10 mouse cellular contexts compared by ENCODE assay signal in the genomic region with DNA sequence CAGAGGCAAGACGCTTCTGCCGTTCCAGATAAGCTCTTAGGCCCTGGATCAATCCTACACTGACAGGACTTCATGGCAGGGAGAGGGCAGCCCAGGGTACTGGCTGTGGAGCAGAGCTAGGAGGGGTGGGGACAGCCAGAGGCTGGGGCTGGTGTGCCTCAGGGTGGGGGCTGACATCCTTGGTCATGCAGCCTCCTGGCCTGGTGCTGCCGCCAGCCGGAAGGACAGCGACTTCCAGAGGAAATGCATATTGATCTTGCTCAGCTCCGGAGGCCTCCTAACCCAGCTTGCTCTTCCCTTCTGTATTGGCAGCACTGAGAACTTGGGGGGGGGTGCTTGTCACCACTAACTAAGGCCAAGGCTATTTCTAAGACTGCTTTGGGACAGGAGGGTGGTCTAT. TPM values are rescaled to one million over a fixed set of nuclear protein-coding genes. Genes with fewer than 3 reads are reported as not detected.
DNase-seq lines count a peak whose midpoint lies in the region; ATAC-seq and TF ChIP-seq lines count a peak whose summit lies in the region.
"Had no signal": no experiment of that assay in that cellular context is flagged by ENCODE, and none has a peak within 500 bp of the region (broad histone marks: within the 10 kb centered on the region; RNA-seq: fewer than 3 reads in every experiment).

No protein-coding gene starts in this region.

- H3K9ac ChIP-seq in kidney, embryonic 14.5 days (ENCODE audit: low read depth, low read length) = no peak overlapping the region
- no peak overlapping the region for H3K9ac ChIP-seq in forebrain, embryonic 15.5 days (replicated peaks)
- H3K9ac ChIP-seq in liver, embryonic 13.5 days = no peak overlapping the region
- peak overlapping the region; percentile 18; the same call in 1 of the 2 replicates for H3K9ac ChIP-seq in midbrain, embryonic 15.5 days

- no peak for TF ChIP-seq POLR2A in kidney, adult 2 months (IDR thresholded peaks at IDR 0.05; ENCODE audit: low read depth, low read length)

- H3K27ac ChIP-seq in kidney, adult 2 months (ENCODE audit: insufficient read depth, low read depth, low read length) = no peak overlapping the region
- no peak overlapping the region for H3K27ac ChIP-seq in kidney, embryonic 14.5 days (ENCODE audit: low read depth, low read length)
- H3K27ac ChIP-seq in forebrain, embryonic 15.5 days (replicated peaks) = peak overlapping the region; percentile 84
- H3K27ac ChIP-seq in liver, embryonic 13.5 days = no peak overlapping the region
- H3K27ac ChIP-seq in midbrain, embryonic 15.5 days = peak overlapping the region; percentile 97

- no peak overlapping the region for H3K4me2 ChIP-seq in kidney, embryonic 14.5 days (replicated peaks; ENCODE audit: low read depth, low read length)
- H3K4me2 ChIP-seq in forebrain, embryonic 15.5 days (replicated peaks) = no peak overlapping the region
- no peak overlapping the region for H3K4me2 ChIP-seq in liver, embryonic 13.5 days
- peak overlapping the region; percentile 33 for H3K4me2 ChIP-seq in midbrain, embryonic 15.5 days

- H3K4me3 ChIP-seq in kidney, adult 2 months (ENCODE audit: insufficient read depth, low read depth, low read length) = no peak overlapping the region
- H3K4me3 ChIP-seq in kidney, embryonic 14.5 days (ENCODE audit: low read length) = no peak overlapping the region
- no peak overlapping the region for H3K4me3 ChIP-seq in forebrain, embryonic 15.5 days
- H3K4me3 ChIP-seq in liver, embryonic 13.5 days (replicated peaks) = no peak overlapping the region
- H3K4me3 ChIP-seq in midbrain, embryonic 15.5 days = no peak overlapping the region

- H3K4me1 ChIP-seq in kidney, adult 2 months (ENCODE audit: control insufficient read depth, insufficient read depth, low read length) = no peaks in the 10 kb centered on the region
- 0 out of 2 replicates have a peak, but pooled peaks cover 17% of the 10 kb centered on the region for H3K4me1 ChIP-seq in kidney, embryonic 14.5 days (ENCODE audit: control insufficient read depth, insufficient read depth, low read length)
- peaks cover 55% of the 10 kb centered on the region for H3K4me1 ChIP-seq in forebrain, embryonic 15.5 days
- peaks cover 32% of the 10 kb centered on the region for H3K4me1 ChIP-seq in liver, embryonic 13.5 days (replicated peaks)
- peaks cover 47% of the 10 kb centered on the region for H3K4me1 ChIP-seq in midbrain, embryonic 15.5 days

- 58% methylated on average over 6 of the region's 6 CpGs for WGBS in kidney, adult 2 months
- 46% methylated on average over 6 of the region's 6 CpGs for WGBS in kidney, embryonic 14.5 days
- 43% methylated on average over 6 of the region's 6 CpGs for WGBS in forebrain, embryonic 15.5 days
- WGBS in liver, embryonic 13.5 days (ENCODE audit: insufficient replicate concordance) = 5% methylated on average over 6 of the region's 6 CpGs
- WGBS in midbrain, embryonic 15.5 days = 27% methylated on average over 6 of the region's 6 CpGs

- 0 out of 2 replicates have a peak, but pooled peaks have one; percentile 3 for TF ChIP-seq CTCF in kidney, adult 2 months (conservative IDR thresholded peaks at IDR 0.05; ENCODE audit: insufficient read depth, insufficient read length, low read depth, low read length)

- H3K9me3 ChIP-seq in kidney, embryonic 14.5 days (ENCODE audit: control insufficient read depth, low read length) = no peaks in the 10 kb centered on the region
- no peaks in the 10 kb centered on the region for H3K9me3 ChIP-seq in forebrain, embryonic 15.5 days
- H3K9me3 ChIP-seq in liver, embryonic 13.5 days (replicated peaks) = no peaks in the 10 kb centered on the region
- no peaks in the 10 kb centered on the region for H3K9me3 ChIP-seq in midbrain, embryonic 15.5 days

- no peak for ATAC-seq in kidney, embryonic 14.5 days (ENCODE audit: low FRiP score, low TSS enrichment)
- no peak for ATAC-seq in forebrain, embryonic 15.5 days (replicated peaks)
- ATAC-seq in liver, embryonic 13.5 days (ENCODE audit: low read depth) = peak; percentile 25; the same call in 1 of the 2 replicates
- no peak for ATAC-seq in midbrain, embryonic 15.5 days (replicated peaks)

- H3K27me3 ChIP-seq in kidney, adult 2 months (replicated peaks; ENCODE audit: control insufficient read depth, insufficient read depth, low read length) = no peaks in the 10 kb centered on the region
- H3K27me3 ChIP-seq in kidney, embryonic 14.5 days (ENCODE audit: control insufficient read depth, insufficient read depth, low read length) = peaks cover 23% of the 10 kb centered on the region
- no peaks in the 10 kb centered on the region for H3K27me3 ChIP-seq in forebrain, embryonic 15.5 days
- H3K27me3 ChIP-seq in liver, embryonic 13.5 days = peaks cover 44% of the 10 kb centered on the region
- H3K27me3 ChIP-seq in midbrain, embryonic 15.5 days (replicated peaks) = no peaks in the 10 kb centered on the region

- H3K36me3 ChIP-seq in kidney, adult 2 months (ENCODE audit: control insufficient read depth, insufficient read depth, low read length) = no peaks in the 10 kb centered on the region
- no peaks in the 10 kb centered on the region for H3K36me3 ChIP-seq in kidney, embryonic 14.5 days (ENCODE audit: control insufficient read depth, insufficient read depth, low read length)
- no peaks in the 10 kb centered on the region for H3K36me3 ChIP-seq in forebrain, embryonic 15.5 days
- peaks cover 3% of the 10 kb centered on the region; the same call in 1 of the 2 replicates for H3K36me3 ChIP-seq in liver, embryonic 13.5 days
- H3K36me3 ChIP-seq in midbrain, embryonic 15.5 days (replicated peaks) = no peaks in the 10 kb centered on the region

- peak; percentile 56 for DNase-seq in kidney, adult 2 months
- no peak for DNase-seq in liver, embryonic 13.5 days
- no peak for DNase-seq in right cerebral cortex, postnatal 4 days
- no peak for DNase-seq in urinary bladder, postnatal 36 days (ENCODE audit: low spot score in 2 of 2)
- no peak for DNase-seq in spleen, postnatal 10 days (ENCODE audit: low spot score in 2 of 2)
- DNase-seq: gastrocnemius, postnatal 25 days; thymus, adult 18-20 months had no signal

RNA-seq across cellular contexts. Expression of a gene that starts 3.1 kb away (rescaled TPM):
- polyA plus RNA-seq in kidney, adult 2 months (2012; rRNA removed) = 5.9 and 6.4 TPM in 2 replicates
- polyA plus RNA-seq in kidney, embryonic 14.5 days (2014; fragmentation: Nextera tagmentation; extraction: Ambion mirVana) = 5.4 and 8.4 TPM in 2 replicates
- 31.1 and 32.4 TPM in 2 replicates for polyA plus RNA-seq in forebrain, embryonic 15.5 days (2015; fragmentation: Nextera tagmentation; extraction: Ambion mirVana)
- polyA plus RNA-seq in liver, embryonic 13.5 days (2015; fragmentation: Nextera tagmentation; extraction: Ambion mirVana) = 0.48 and 0.54 TPM in 2 replicates
- polyA plus RNA-seq in midbrain, embryonic 15.5 days (2015; fragmentation: Nextera tagmentation; extraction: Ambion mirVana) = 44.6 and 44.9 TPM in 2 replicates

RNA-seq across cellular contexts. Expression of a gene that starts 16.3 kb away (rescaled TPM):
- 76.8 and 90.0 TPM in 2 replicates for polyA plus RNA-seq in kidney, adult 2 months (2012; rRNA removed)
- polyA plus RNA-seq in kidney, embryonic 14.5 days (2014; fragmentation: Nextera tagmentation; extraction: Ambion mirVana) = 77.1 and 78.6 TPM in 2 replicates
- polyA plus RNA-seq in forebrain, embryonic 15.5 days (2015; fragmentation: Nextera tagmentation; extraction: Ambion mirVana) = 34.6 and 41.3 TPM in 2 replicates
- 77.2 and 85.3 TPM in 2 replicates for polyA plus RNA-seq in liver, embryonic 13.5 days (2015; fragmentation: Nextera tagmentation; extraction: Ambion mirVana)
- polyA plus RNA-seq in midbrain, embryonic 15.5 days (2015; fragmentation: Nextera tagmentation; extraction: Ambion mirVana) = 73.1 and 93.6 TPM in 2 replicates

RNA-seq across cellular contexts. Expression of a gene that starts 31.3 kb away (rescaled TPM):
- polyA plus RNA-seq in kidney, adult 2 months (2012; rRNA removed) = 15.0 and 47.1 TPM in 2 replicates
- polyA plus RNA-seq in kidney, embryonic 14.5 days (2014; fragmentation: Nextera tagmentation; extraction: Ambion mirVana) = 15.7 and 16.4 TPM in 2 replicates
- 3.4 and 3.5 TPM in 2 replicates for polyA plus RNA-seq in forebrain, embryonic 15.5 days (2015; fragmentation: Nextera tagmentation; extraction: Ambion mirVana)
- 2.7 and 2.9 TPM in 2 replicates for polyA plus RNA-seq in liver, embryonic 13.5 days (2015; fragmentation: Nextera tagmentation; extraction: Ambion mirVana)
- 5.9 and 9.5 TPM in 2 replicates for polyA plus RNA-seq in midbrain, embryonic 15.5 days (2015; fragmentation: Nextera tagmentation; extraction: Ambion mirVana)

RNA-seq across cellular contexts. Expression of a gene that starts 52.0 kb away (rescaled TPM):
- 71.3 and 76.3 TPM in 2 replicates for polyA plus RNA-seq in kidney, adult 2 months (2012; rRNA removed)
- 127 and 183 TPM in 2 replicates for polyA plus RNA-seq in kidney, embryonic 14.5 days (2014; fragmentation: Nextera tagmentation; extraction: Ambion mirVana)
- polyA plus RNA-seq in forebrain, embryonic 15.5 days (2015; fragmentation: Nextera tagmentation; extraction: Ambion mirVana) = 119 and 134 TPM in 2 replicates
- 68.4 and 92.3 TPM in 2 replicates for polyA plus RNA-seq in liver, embryonic 13.5 days (2015; fragmentation: Nextera tagmentation; extraction: Ambion mirVana)
- polyA plus RNA-seq in midbrain, embryonic 15.5 days (2015; fragmentation: Nextera tagmentation; extraction: Ambion mirVana) = 112 and 119 TPM in 2 replicates

Comparison
In these comparisons a context has a peak if more than half of its experiments do, and no peak if none do; other contexts are left out.
1. H3K27ac ChIP-seq: peak in forebrain, embryonic 15.5 days (single experiment) and midbrain, embryonic 15.5 days (single experiment); none in kidney, adult 2 months (single experiment), kidney, embryonic 14.5 days (single experiment) and liver, embryonic 13.5 days (single experiment).